Mouse (Mus musculus) lung, adult 18-20 months (tissue): ENCODE data around the gene Hpn.

Experiments
- DNase-seq, 2 experiments: peaks; one replicate each; pipeline ENCODE4 v3.0.0; 2022; ENCODE audit warnings: mixed read lengths in 2 of 2

The Hpn gene

GRCm38 (mm10) chr7:31052636-31053434, 62.3 kb downstream of the Hpn start:
- no peak for DNase-seq

- no peak for DNase-seq
Measured at GRCm38 (mm10) chr7:31052251-31052635, 62.8 kb downstream of the Hpn start.

- DNase-seq = no peak
Measured at GRCm38 (mm10) chr7:31051321-31052021, 63.6 kb downstream of the Hpn start, which contains the start of gene Fxyd7. Fxyd7 (minus strand) TSS chr7:31051467.

- no peak for DNase-seq
Measured at GRCm38 (mm10) chr7:31050921-31051320, 64.2 kb downstream of the Hpn start.

GRCm38 (mm10) chr7:31050487-31050886, 64.6 kb downstream of the Hpn start:
- DNase-seq = no peak

GRCm38 (mm10) chr7:31049846-31050281, 65.2 kb downstream of the Hpn start:
- DNase-seq = no peak

GRCm38 (mm10) chr7:31049135-31049845, 65.8 kb downstream of the Hpn start:
- no peak for DNase-seq
